Mouse (Mus musculus): ENCODE data around the gene Dyx1c1.

DNA sequence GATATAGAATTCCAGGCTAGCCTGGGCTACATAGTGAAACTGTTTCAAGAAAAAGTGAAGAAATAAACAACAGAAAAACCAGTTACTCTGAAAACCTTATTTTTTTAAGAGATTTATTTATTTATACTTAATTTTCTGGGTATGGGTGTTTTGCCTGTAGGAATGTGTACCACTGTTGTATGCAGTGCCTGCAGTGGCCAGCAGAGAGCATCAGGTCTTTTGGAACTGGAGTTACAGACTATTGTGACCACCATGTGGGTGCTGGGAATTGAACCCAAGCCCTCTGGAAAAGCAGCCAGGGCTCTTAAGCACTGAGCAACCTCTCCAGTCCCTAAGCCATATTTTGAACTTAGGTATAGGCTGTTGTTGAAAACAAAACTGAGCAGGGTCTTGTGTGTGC is 14.4 kb downstream of the Dyx1c1 start:
- TF ChIP-seq CTCF (IDR thresholded peaks at IDR 0.05; ENCODE audit: insufficient read depth, low read length) (no peak), POLR2A (IDR thresholded peaks at IDR 0.05; ENCODE audit: borderline replicate concordance, extremely low read depth, low read depth, low read length) (no peak)

Data from lung, adult 2 months (tissue).